Mouse (Mus musculus) thymus, adult 2 months (tissue): Measurements from ENCODE around the gene Commd1. TPM values are rescaled to one million over a fixed set of nuclear protein-coding genes. Genes with fewer than 3 reads are reported as not detected.
A peak's percentile ranks its signal among the peaks of the same experiment; 100 is the strongest.

ENCODE experiments used
- DNase-seq: peaks from one replicate; pipeline ENCODE4 v3.0.0; 2021
- H3K27ac ChIP-seq: fragments of 200-500 bp; 2 replicates; pipeline ENCODE4 v1.5.1; 2012; ENCODE audit warnings: low read length, control low read depth; ENCODE audit not compliant: control insufficient read depth, insufficient read depth
- H3K27me3 ChIP-seq: fragments of 200-500 bp; 2 replicates; pipeline ENCODE4 v1.6.1; 2012; ENCODE audit warnings: mild to moderate bottlenecking, low read length, moderate library complexity, mixed read lengths; ENCODE audit not compliant: control insufficient read depth, insufficient read depth
- H3K36me3 ChIP-seq: fragments of 200-500 bp; 2 replicates; pipeline ENCODE4 v1.6.1; 2012; ENCODE audit warnings: mild to moderate bottlenecking, low read length, moderate library complexity; ENCODE audit not compliant: control insufficient read depth, insufficient read depth
- H3K4me1 ChIP-seq: fragments of 200-500 bp; replicated peaks from 2 replicates; pipeline ENCODE4 v1.6.1; 2012; ENCODE audit warnings: low read length; ENCODE audit not compliant: control insufficient read depth, insufficient read depth
- H3K4me3 ChIP-seq: fragments of 200-500 bp; 2 replicates; pipeline ENCODE4 v1.5.1; 2012; ENCODE audit warnings: mild to moderate bottlenecking, low read length, control low read depth, moderate library complexity; ENCODE audit not compliant: control insufficient read depth, insufficient read depth
- CTCF ChIP-seq: fragments of 200-500 bp; IDR thresholded peaks from 2 replicates; pipeline ENCODE4 v1.5.1; 2012; ENCODE audit warnings: mild to moderate bottlenecking, control low read depth, low read length, moderate library complexity, borderline replicate concordance; ENCODE audit not compliant: control insufficient read depth, poor library complexity, insufficient read depth; ENCODE audit errors: extremely low read depth
- POLR2A ChIP-seq: fragments of 200-500 bp; IDR thresholded peaks from 2 replicates; pipeline ENCODE4 v1.6.1; 2012; ENCODE audit warnings: mild to moderate bottlenecking, low read length, control low read depth, moderate library complexity; ENCODE audit not compliant: control insufficient read depth, poor library complexity, insufficient read depth; ENCODE audit errors: extremely low read depth
- WGBS: fragments of 180-500 bp; shearing (Covaris S2); methylation state at CpG from one replicate; pipeline ENCODE4 v1.1.7; 2018; 5-methylcytosine and 5-hydroxymethylcytosine counted together
- polyA plus RNA-seq: library from polyadenylated mRNA; depleted of rRNA; stranded (reverse); fragments of >200 nt; gene quantifications from 2 replicates; pipeline ENCODE4 v1.2.3, GENCODE M21; 2012

The Commd1 gene
- polyA plus RNA-seq, 1 experiment = 13.0 TPM

GRCm38 (mm10) chr11:22981543-22981950 is 635 bp downstream of the Commd1 start:
- no peak for DNase-seq
- no peaks in the 10 kb centered on the region for H3K36me3 ChIP-seq
- WGBS = 4% methylated on average over 12 of the region's 12 CpGs
- H3K27ac ChIP-seq = peak overlapping the region; percentile 66
- H3K27me3 ChIP-seq = no peaks in the 10 kb centered on the region
- H3K4me1 ChIP-seq = peaks cover 8% of the 10 kb centered on the region
- TF ChIP-seq CTCF = no peak
- no peak for TF ChIP-seq POLR2A
- H3K4me3 ChIP-seq = peak overlapping the region; percentile 56

GRCm38 (mm10) chr11:22981041-22981440 is 1.1 kb downstream of the Commd1 start:
- TF ChIP-seq CTCF = no peak
- TF ChIP-seq POLR2A = no peak
- Histone ChIP-seq H3K36me3 (no peaks in the 10 kb centered on the region), H3K4me3 (no peak overlapping the region), H3K27me3 (no peaks in the 10 kb centered on the region), H3K27ac (no peak overlapping the region), H3K4me1 (peaks cover 8% of the 10 kb centered on the region)
- no peak for DNase-seq
- WGBS = 39% methylated on average over 4 of the region's 4 CpGs

- H3K27me3 ChIP-seq = no peaks in the 10 kb centered on the region
- no peaks in the 10 kb centered on the region for H3K36me3 ChIP-seq
- peaks cover 12% of the 10 kb centered on the region for H3K4me1 ChIP-seq
- TF ChIP-seq POLR2A = no peak
- no peak for TF ChIP-seq CTCF
- H3K27ac ChIP-seq = no peak overlapping the region
- WGBS = 81% methylated on average over 1 of the region's 1 CpGs
- no peak overlapping the region for H3K4me3 ChIP-seq
- no peak for DNase-seq
Measured at GRCm38 (mm10) chr11:22979221-22979620, 3.0 kb downstream of the Commd1 start.

- Histone ChIP-seq H3K36me3 (no peaks in the 10 kb centered on the region), H3K27ac (no peak overlapping the region), H3K27me3 (no peaks in the 10 kb centered on the region), H3K4me3 (no peak overlapping the region), H3K4me1 (peaks cover 16% of the 10 kb centered on the region)
- WGBS = 96% methylated on average over 1 of the region's 1 CpGs
- TF ChIP-seq POLR2A (no peak), CTCF (no peak)
- no peak for DNase-seq
Measured at GRCm38 (mm10) chr11:22978711-22979110, 3.5 kb downstream of the Commd1 start.

- DNase-seq = no peak
- WGBS = 94% methylated on average over 3 of the region's 3 CpGs
- H3K36me3 ChIP-seq = no peaks in the 10 kb centered on the region
- no peak overlapping the region for H3K4me3 ChIP-seq
- no peak overlapping the region for H3K27ac ChIP-seq
- H3K4me1 ChIP-seq = peaks cover 18% of the 10 kb centered on the region
- no peaks in the 10 kb centered on the region for H3K27me3 ChIP-seq
- TF ChIP-seq CTCF = no peak
- no peak for TF ChIP-seq POLR2A
Measured at GRCm38 (mm10) chr11:22978215-22978614, 4.0 kb downstream of the Commd1 start.

- peak; percentile 8 for DNase-seq
- Histone ChIP-seq H3K36me3 (no peaks in the 10 kb centered on the region), H3K4me3 (peak overlapping the region; percentile 78), H3K27me3 (no peaks in the 10 kb centered on the region), H3K27ac (no peak overlapping the region), H3K4me1 (peaks cover 15% of the 10 kb centered on the region)
- TF ChIP-seq POLR2A = no peak
- no peak for TF ChIP-seq CTCF
- 52% methylated on average over 14 of the region's 14 CpGs for WGBS
Measured at GRCm38 (mm10) chr11:22973599-22973998, 8.6 kb downstream of the Commd1 start.

GRCm38 (mm10) chr11:22972746-22973526 is 9.2 kb downstream of the Commd1 start:
- 47% methylated on average over 45 of the region's 46 CpGs for WGBS
- TF ChIP-seq CTCF = no peak
- TF ChIP-seq POLR2A = no peak
- no peaks in the 10 kb centered on the region for H3K36me3 ChIP-seq
- peaks cover 15% of the 10 kb centered on the region for H3K4me1 ChIP-seq
- peak overlapping the region; percentile 78 for H3K4me3 ChIP-seq
- DNase-seq = peak; percentile 71
- H3K27ac ChIP-seq = peak overlapping the region; percentile 76
- H3K27me3 ChIP-seq = no peaks in the 10 kb centered on the region
